Mouse (Mus musculus): ENCODE measurements around the gene Mkrn1.

DNA sequence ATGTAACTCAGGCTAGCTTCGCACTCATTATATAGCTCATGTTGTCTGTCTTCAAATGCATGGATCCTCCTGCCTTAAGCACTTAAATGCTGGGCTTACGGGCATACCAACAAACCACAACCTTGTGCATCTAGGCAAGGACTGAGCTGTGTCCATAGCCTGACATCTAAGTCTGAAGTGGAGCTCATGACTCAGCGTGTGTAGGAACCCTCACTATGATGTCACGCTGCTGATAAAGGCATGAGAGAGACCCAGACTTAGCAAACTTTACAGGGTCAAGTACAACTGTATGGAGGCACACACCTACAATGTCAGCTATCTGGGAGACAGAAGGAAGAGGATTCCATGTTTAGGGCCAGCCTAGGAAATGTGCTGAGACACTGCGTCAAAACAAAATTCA lies 13.8 kb downstream of the Mkrn1 start:
- TF ChIP-seq CTCF (IDR thresholded peaks at IDR 0.05; ENCODE audit: low read depth) (no peak), EP300 (IDR thresholded peaks at IDR 0.05; ENCODE audit: low read depth) (no peak)
